Mouse (Mus musculus) heart, adult 18-20 months (tissue): Measurements from ENCODE around the gene Trio. TPM values are rescaled to one million over a fixed set of nuclear protein-coding genes. Genes with fewer than 3 reads are reported as not detected.

Experiments
- DNase-seq, 2 experiments: peaks; one replicate each; pipeline ENCODE4 v3.0.0; 2021 to 2022; ENCODE audit warnings: mixed read lengths in 1 of 2
- total RNA-seq, 2 experiments: library from RNA; stranded (reverse); gene quantifications; 2 replicates each; pipeline ENCODE4 v1.2.3; 2021

The Trio gene
- total RNA-seq, 2 experiments from 2014 or later = 40.2 to 41.5 TPM

GRCm38 (mm10) chr15:27944898-27945297, 80.8 kb downstream of the Trio start:
- no peak for DNase-seq

- peak in 1 of 2 experiments; percentile 34 for DNase-seq
Measured at GRCm38 (mm10) chr15:27943486-27944195, 82.0 kb downstream of the Trio start.

GRCm38 (mm10) chr15:27942148-27942847, 83.3 kb downstream of the Trio start:
- peak; percentile 58 to 62 for DNase-seq

- DNase-seq = no peak
Measured at GRCm38 (mm10) chr15:27941441-27941840, 84.2 kb downstream of the Trio start.

GRCm38 (mm10) chr15:27941020-27941419, 84.6 kb downstream of the Trio start:
- no peak for DNase-seq

GRCm38 (mm10) chr15:27940032-27940431, 85.6 kb downstream of the Trio start:
- DNase-seq = no peak

- DNase-seq = no peak
Measured at GRCm38 (mm10) chr15:27938886-27939285, 86.8 kb downstream of the Trio start.

- DNase-seq = no peak
Measured at GRCm38 (mm10) chr15:27937861-27938833, 87.5 kb downstream of the Trio start.

GRCm38 (mm10) chr15:27937003-27937860, 88.4 kb downstream of the Trio start:
- DNase-seq = peak; percentile 54 to 58

GRCm38 (mm10) chr15:27935772-27936746, 89.6 kb downstream of the Trio start:
- no peak for DNase-seq

- no peak for DNase-seq
Measured at GRCm38 (mm10) chr15:27933270-27933669, 92.4 kb downstream of the Trio start.

GRCm38 (mm10) chr15:27931891-27932290, 93.8 kb downstream of the Trio start:
- DNase-seq = no peak

GRCm38 (mm10) chr15:27931459-27931858, 94.2 kb downstream of the Trio start:
- DNase-seq = no peak

GRCm38 (mm10) chr15:27927614-27928013, 98.0 kb downstream of the Trio start:
- no peak for DNase-seq

- no peak for DNase-seq
Measured at GRCm38 (mm10) chr15:27926941-27927340, 98.7 kb downstream of the Trio start.

GRCm38 (mm10) chr15:27926450-27926849, 99.2 kb downstream of the Trio start:
- no peak for DNase-seq

- DNase-seq = peak; percentile 38 to 64
Measured at GRCm38 (mm10) chr15:27925865-27926264, 99.8 kb downstream of the Trio start.

GRCm38 (mm10) chr15:27925004-27925635, 100.5 kb downstream of the Trio start:
- DNase-seq = no peak

- no peak for DNase-seq
Measured at GRCm38 (mm10) chr15:27923987-27924341, 101.7 kb downstream of the Trio start.
